Mouse (Mus musculus): ENCODE data around the gene Mrpl53. TPM values are rescaled to one million over a fixed set of nuclear protein-coding genes. Genes with fewer than 3 reads are reported as not detected.

Mrpl53 gene
- total and polyA plus RNA-seq, 3 experiments: 52.2 to 74.0 (median 55.5) TPM

DNA sequence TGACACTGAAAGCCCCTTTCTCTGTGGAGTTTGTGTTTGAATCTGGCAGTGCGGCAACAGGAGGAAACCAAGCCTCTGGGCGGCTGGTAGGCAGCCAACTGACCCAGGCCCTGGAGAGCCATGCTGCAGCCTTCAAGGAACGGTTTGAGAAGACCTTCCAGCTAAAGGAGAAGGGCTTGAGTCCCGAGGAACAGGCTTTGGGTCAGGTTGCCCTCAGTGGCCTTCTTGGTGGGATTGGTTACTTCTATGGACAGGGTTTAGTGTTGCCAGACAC is 8.3 kb downstream of the Mrpl53 start:
- no peak overlapping the region for H3K27ac ChIP-seq (ENCODE audit: insufficient read depth, low read depth)

DNA sequence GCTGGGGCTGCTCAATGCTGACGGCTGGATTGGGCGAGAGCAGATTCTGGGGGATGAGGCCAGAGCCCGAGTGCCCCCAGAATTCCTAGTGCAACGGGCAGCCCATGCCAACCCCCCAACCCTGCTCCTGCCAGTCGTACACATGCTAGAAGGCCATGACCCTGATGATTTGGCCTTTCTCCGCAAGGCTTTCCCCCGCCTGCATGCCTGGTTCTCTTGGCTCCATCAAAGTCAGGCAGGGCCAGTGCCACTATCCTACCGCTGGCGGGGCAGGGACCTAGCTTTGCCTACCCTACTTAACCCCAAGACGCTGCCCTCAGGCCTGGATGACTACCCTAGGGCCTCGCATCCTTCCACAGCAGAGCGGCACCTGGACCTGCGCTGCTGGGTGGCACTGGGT is 8.8 kb downstream of the Mrpl53 start:
- H3K4me2 ChIP-seq (ENCODE audit: insufficient read depth, low read depth, poor library complexity, severe bottlenecking): no peak overlapping the region
- H3K4me3 ChIP-seq (replicated peaks in 1 of 3; ENCODE audit: low read depth in 2 of 3, low read length in 2 of 3, poor library complexity in 1 of 3): no peak overlapping the region
- dilution Hi-C loops (cut with MboI; ENCODE audit: extremely low pct_ligation_motif_present, extremely low pct_unique_long_range_greater_than_20kb, low sequenced_read_pairs) (no loop called here), in situ Hi-C loops (cut with MboI; ENCODE audit: low pct_ligation_motif_present, low pct_unique_long_range_greater_than_20kb, low sequenced_read_pairs) (loop anchor here (5.0 kb wide), 1 partner anchor 40 kb away; the partner anchor contains the start of genes 1700003E16Rik and Wdr54)
- H3K4me1 ChIP-seq (ENCODE audit: control insufficient read depth in 1 of 2, insufficient read depth in 2 of 2): peaks cover 30 to 74% of the 10 kb centered on the region in 2 experiments
- H3K79me2 ChIP-seq (replicated peaks; ENCODE audit: control insufficient read depth, extremely low read depth, insufficient read depth, poor library complexity, severe bottlenecking): peaks cover 22% of the 10 kb centered on the region
- no peak for DNase-seq (ENCODE audit: extremely low read depth)
- H3K27me3 ChIP-seq (replicated peaks): no peaks in the 10 kb centered on the region
- no peak overlapping the region for H3K27ac ChIP-seq (ENCODE audit: insufficient read depth, low read depth)
- H3K9ac ChIP-seq (ENCODE audit: insufficient read depth, low read depth): no peak overlapping the region
- H3K9me3 ChIP-seq (replicated peaks; ENCODE audit: low read length): no peaks in the 10 kb centered on the region
- peaks cover 15 to 30% of the 10 kb centered on the region in 2 experiments for H3K36me3 ChIP-seq (replicated peaks in 1 of 2; ENCODE audit: control insufficient read depth in 1 of 2, insufficient read depth in 1 of 2, low read length in 1 of 2)
- TF ChIP-seq MAZ (IDR thresholded peaks at IDR 0.05; ENCODE audit: low read depth, low read length): no peak
- TF ChIP-seq ETS1 (conservative IDR thresholded peaks at IDR 0.05; ENCODE audit: low read depth, low read length): no peak
- TF ChIP-seq USF2 (conservative IDR thresholded peaks at IDR 0.05; ENCODE audit: low read depth, low read length): no peak
- TF ChIP-seq JUN (IDR thresholded peaks at IDR 0.05; ENCODE audit: insufficient read depth, low read depth, low read length): no peak
- TF ChIP-seq SMC3 (IDR thresholded peaks at IDR 0.05; ENCODE audit: low read depth, low read length): no peak

More for the DNA sequence above, 8.3 kb downstream of the Mrpl53 start:
- no peak for DNase-seq (ENCODE audit: extremely low read depth)
- H3K9me3 ChIP-seq (replicated peaks; ENCODE audit: low read length): no peaks in the 10 kb centered on the region
- H3K4me3 ChIP-seq (replicated peaks in 1 of 3; ENCODE audit: low read depth in 2 of 3, low read length in 2 of 3, poor library complexity in 1 of 3): no peak overlapping the region
- H3K79me2 ChIP-seq (replicated peaks; ENCODE audit: control insufficient read depth, extremely low read depth, insufficient read depth, poor library complexity, severe bottlenecking): peaks cover 22% of the 10 kb centered on the region
- dilution Hi-C loops (cut with MboI; ENCODE audit: extremely low pct_ligation_motif_present, extremely low pct_unique_long_range_greater_than_20kb, low sequenced_read_pairs): no loop called here
- TF ChIP-seq SIN3A (IDR thresholded peaks at IDR 0.05; ENCODE audit: low read length) (no peak), POLR2AphosphoS2 (IDR thresholded peaks at IDR 0.05; ENCODE audit: low read depth, low read length) (no peak), HCFC1 (IDR thresholded peaks at IDR 0.05; ENCODE audit: low read depth, low read length) (no peak), MAFK (IDR thresholded peaks at IDR 0.05; ENCODE audit: insufficient replicate concordance, low read length) (no peak), MAX (IDR thresholded peaks at IDR 0.05; ENCODE audit: low read length) (no peak), NELFE (IDR thresholded peaks at IDR 0.05; ENCODE audit: low read depth, low read length) (no peak), CHD2 (IDR thresholded peaks at IDR 0.05; ENCODE audit: low read length) (no peak), JUN (IDR thresholded peaks at IDR 0.05; ENCODE audit: insufficient read depth, low read depth, low read length) (no peak), MEF2A (IDR thresholded peaks at IDR 0.05; ENCODE audit: borderline replicate concordance, low read depth, low read length) (no peak), RAD21 (IDR thresholded peaks at IDR 0.05; ENCODE audit: low read depth, low read length) (no peak)
- H3K4me1 ChIP-seq (ENCODE audit: control insufficient read depth in 1 of 2, insufficient read depth in 2 of 2): peaks cover 30 to 69% of the 10 kb centered on the region in 2 experiments
- in situ Hi-C loops (cut with MboI; ENCODE audit: low pct_ligation_motif_present, low pct_unique_long_range_greater_than_20kb, low sequenced_read_pairs): loop anchor here (5.0 kb wide), 1 partner anchor 40 kb away; the partner anchor contains the start of genes 1700003E16Rik and Wdr54
- no peak overlapping the region; the same call in 1 of the 2 replicates for H3K9ac ChIP-seq (ENCODE audit: insufficient read depth, low read depth)
- H3K27me3 ChIP-seq (replicated peaks): no peaks in the 10 kb centered on the region
- H3K4me2 ChIP-seq (ENCODE audit: insufficient read depth, low read depth, poor library complexity, severe bottlenecking): no peak overlapping the region
- H3K36me3 ChIP-seq (replicated peaks in 1 of 2; ENCODE audit: control insufficient read depth in 1 of 2, insufficient read depth in 1 of 2, low read length in 1 of 2): peaks cover 15 to 32% of the 10 kb centered on the region in 2 experiments

Measured in CH12.LX (cell line).